Mouse (Mus musculus) hindbrain, embryonic 12.5 days (tissue): Measurements from ENCODE around the gene Hdac11. TPM values are rescaled to one million over a fixed set of nuclear protein-coding genes. Genes with fewer than 3 reads are reported as not detected.
"Not testable (repeated sequence)": the region's sequence is repeated elsewhere in the genome, so short reads cannot be mapped to it uniquely, and the experiment has no call there.

Experiments
- ATAC-seq: fragments of 200-750 bp; cut with Nextera tagmentation; 2 replicates; pipeline ENCODE4 v1.8.0; 2017; ENCODE audit warnings: moderate TSS enrichment; ENCODE audit not compliant: low FRiP score
- H3K27ac ChIP-seq: fragments of 300-500 bp; sonication (generic); 2 replicates; pipeline ENCODE4 v1.5.1; 2016; ENCODE audit warnings: mild to moderate bottlenecking
- H3K27me3 ChIP-seq: fragments of 300-500 bp; sonication (generic); 2 replicates; pipeline ENCODE4 v1.6.1; 2016; ENCODE audit warnings: mild to moderate bottlenecking
- H3K36me3 ChIP-seq: fragments of 300-500 bp; sonication (generic); 2 replicates; pipeline ENCODE4 v1.6.1; 2016; ENCODE audit warnings: mild to moderate bottlenecking
- H3K4me1 ChIP-seq: fragments of 300-500 bp; sonication (generic); 2 replicates; pipeline ENCODE4 v1.6.1; 2016
- H3K4me2 ChIP-seq: fragments of 300-500 bp; sonication (generic); replicated peaks from 2 replicates; pipeline ENCODE4 v1.6.1; 2016; ENCODE audit warnings: mild to moderate bottlenecking
- H3K4me3 ChIP-seq: fragments of 300-500 bp; sonication (generic); 2 replicates; pipeline ENCODE4 v1.5.1; 2016; ENCODE audit warnings: mild to moderate bottlenecking
- H3K9ac ChIP-seq: fragments of 300-500 bp; sonication (generic); 2 replicates; pipeline ENCODE4 v1.6.1; 2016; ENCODE audit warnings: mild to moderate bottlenecking, moderate library complexity
- H3K9me3 ChIP-seq: fragments of 300-500 bp; sonication (generic); replicated peaks from 2 replicates; pipeline ENCODE4 v1.6.1; 2016; ENCODE audit warnings: mild to moderate bottlenecking
- WGBS: fragments of 180-500 bp; shearing (Covaris S2); methylation state at CpG from one replicate; pipeline ENCODE4 v1.1.7; 2016; 5-methylcytosine and 5-hydroxymethylcytosine counted together
- polyA plus RNA-seq: library from polyadenylated mRNA; unstranded; fragments of >200 nt; fragmentation: Nextera tagmentation; extraction: Ambion mirVana; gene quantifications from 2 replicates; pipeline ENCODE4 v1.2.1, GENCODE M21; 2016

Gene Hdac11
- polyA plus RNA-seq, 1 experiment from 2014 or later, result 18.8 TPM

- Histone ChIP-seq H3K4me2 (no peak overlapping the region), H3K4me3 (no peak overlapping the region), H3K36me3 (no peaks in the 10 kb centered on the region), H3K27me3 (peaks cover 6% of the 10 kb centered on the region; the same call in 1 of the 2 replicates), H3K4me1 (no peaks in the 10 kb centered on the region), H3K27ac (no peak overlapping the region), H3K9ac (no peak overlapping the region), H3K9me3 (no peaks in the 10 kb centered on the region)
- no peak for ATAC-seq
- WGBS, result 67% methylated on average over 1 of the region's 1 CpGs
These were observed 36.5 kb downstream of the Hdac11 start for GRCm38 (mm10) chr6:91192851-91193545.

- H3K27ac ChIP-seq, result peak overlapping the region; percentile 13; the same call in 1 of the 2 replicates
These were observed 42.0 kb downstream of the Hdac11 start for GRCm38 (mm10) chr6:91198456-91198855.

GRCm38 (mm10) chr6:91200429-91201188, 44.1 kb downstream of the Hdac11 start:
- no peak overlapping the region for H3K4me3 ChIP-seq
- ATAC-seq, result peak; percentile 80

More at GRCm38 (mm10) chr6:91198456-91198855, 42.0 kb downstream of the Hdac11 start:
- WGBS, result 59% methylated on average over 2 of the region's 2 CpGs
- Histone ChIP-seq H3K9me3 (no peaks in the 10 kb centered on the region), H3K4me2 (no peak overlapping the region), H3K4me1 (peaks cover 26% of the 10 kb centered on the region), H3K27me3 (peaks cover 8% of the 10 kb centered on the region), H3K4me3 (no peak overlapping the region), H3K9ac (no peak overlapping the region), H3K36me3 (no peaks in the 10 kb centered on the region)
- peak; percentile 29; the same call in 1 of the 2 replicates for ATAC-seq

DNA sequence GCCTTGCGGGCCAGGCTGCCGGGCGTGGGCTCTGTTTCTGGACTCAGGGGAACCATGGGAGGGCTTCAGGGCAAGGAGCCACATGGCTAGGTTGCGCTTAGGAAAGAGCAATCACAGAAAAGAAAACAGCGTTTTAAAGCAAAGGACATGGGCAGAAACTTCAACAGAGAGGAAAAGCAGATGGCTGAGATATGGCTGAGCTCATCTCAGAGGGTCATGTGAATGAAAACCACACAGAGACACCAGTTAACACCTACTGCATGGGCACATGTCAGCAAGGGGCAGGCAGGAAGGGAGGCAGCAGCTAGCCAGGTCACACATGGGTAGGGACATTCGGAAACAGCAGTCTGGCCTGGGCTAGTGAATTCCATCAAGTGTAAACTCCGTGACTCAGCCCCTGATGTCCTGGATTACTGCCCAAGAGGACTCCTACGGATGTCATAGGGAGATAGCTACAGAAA, 45.4 kb downstream of the Hdac11 start:
- Histone ChIP-seq H3K27ac (peak overlapping the region; percentile 80; the same call in 1 of the 2 replicates), H3K27me3 (peaks cover 8% of the 10 kb centered on the region), H3K4me2 (no peak overlapping the region), H3K4me3 (no peak overlapping the region), H3K9me3 (no peaks in the 10 kb centered on the region), H3K4me1 (peaks cover 31% of the 10 kb centered on the region), H3K36me3 (no peaks in the 10 kb centered on the region), H3K9ac (no peak overlapping the region)
- WGBS, result 73% methylated on average over 8 of the region's 8 CpGs
- ATAC-seq, result no peak

More at GRCm38 (mm10) chr6:91200429-91201188, 44.1 kb downstream of the Hdac11 start:
- Histone ChIP-seq H3K9ac (no peak overlapping the region), H3K9me3 (no peaks in the 10 kb centered on the region), H3K4me2 (no peak overlapping the region), H3K27ac (peak overlapping the region; percentile 80), H3K27me3 (peaks cover 8% of the 10 kb centered on the region), H3K36me3 (no peaks in the 10 kb centered on the region), H3K4me1 (peaks cover 31% of the 10 kb centered on the region)
- WGBS, result 28% methylated on average over 8 of the region's 8 CpGs

DNA sequence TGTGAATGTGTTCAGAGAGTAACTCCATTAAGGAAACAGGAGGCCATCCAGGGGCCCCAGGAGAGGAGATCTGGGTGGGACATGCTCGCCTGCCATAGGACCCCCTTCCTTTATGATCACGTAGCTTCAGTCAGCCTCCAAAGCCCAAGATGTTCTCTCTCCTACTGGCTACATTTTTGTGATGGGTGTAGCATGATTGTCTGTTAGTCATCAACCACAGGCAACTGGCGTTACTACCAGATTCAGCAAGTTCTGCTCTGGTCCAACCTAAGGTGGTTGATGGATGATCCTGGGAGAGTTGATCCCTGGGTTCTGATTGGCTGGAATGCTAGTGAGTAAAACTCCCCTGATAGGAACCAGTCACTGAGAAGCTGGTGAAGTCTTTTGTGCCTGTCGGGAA, 46.1 kb downstream of the Hdac11 start:
- H3K9ac ChIP-seq, result no peak overlapping the region
- peaks cover 7% of the 10 kb centered on the region for H3K27me3 ChIP-seq
- H3K27ac ChIP-seq, result no peak overlapping the region
- H3K9me3 ChIP-seq, result no peaks in the 10 kb centered on the region
- no peak overlapping the region for H3K4me2 ChIP-seq
- no peaks in the 10 kb centered on the region for H3K36me3 ChIP-seq
- no peak for ATAC-seq
- peaks cover 33% of the 10 kb centered on the region for H3K4me1 ChIP-seq
- H3K4me3 ChIP-seq, result no peak overlapping the region
- WGBS, result 89% methylated on average over 4 of the region's 4 CpGs

- Histone ChIP-seq H3K4me1 (peaks cover 34% of the 10 kb centered on the region), H3K9me3 (no peaks in the 10 kb centered on the region), H3K36me3 (no peaks in the 10 kb centered on the region), H3K9ac (no peak overlapping the region), H3K27ac (no peak overlapping the region), H3K4me3 (no peak overlapping the region), H3K4me2 (no peak overlapping the region), H3K27me3 (no peaks in the 10 kb centered on the region)
- ATAC-seq, result no peak
- 70% methylated on average over 3 of the region's 3 CpGs for WGBS
These were observed 48.9 kb downstream of the Hdac11 start for GRCm38 (mm10) chr6:91205346-91205745.

- no peaks in the 10 kb centered on the region for H3K36me3 ChIP-seq
- no peak overlapping the region for H3K27ac ChIP-seq
- no peak overlapping the region for H3K4me3 ChIP-seq
- no peak overlapping the region for H3K9ac ChIP-seq
- WGBS, result 80% methylated on average over 5 of the region's 5 CpGs
- no peaks in the 10 kb centered on the region for H3K9me3 ChIP-seq
- H3K4me2 ChIP-seq, result no peak overlapping the region
- no peak for ATAC-seq
- no peaks in the 10 kb centered on the region for H3K27me3 ChIP-seq
- peaks cover 30% of the 10 kb centered on the region for H3K4me1 ChIP-seq
These were observed 49.3 kb downstream of the Hdac11 start for GRCm38 (mm10) chr6:91205791-91206190.

DNA sequence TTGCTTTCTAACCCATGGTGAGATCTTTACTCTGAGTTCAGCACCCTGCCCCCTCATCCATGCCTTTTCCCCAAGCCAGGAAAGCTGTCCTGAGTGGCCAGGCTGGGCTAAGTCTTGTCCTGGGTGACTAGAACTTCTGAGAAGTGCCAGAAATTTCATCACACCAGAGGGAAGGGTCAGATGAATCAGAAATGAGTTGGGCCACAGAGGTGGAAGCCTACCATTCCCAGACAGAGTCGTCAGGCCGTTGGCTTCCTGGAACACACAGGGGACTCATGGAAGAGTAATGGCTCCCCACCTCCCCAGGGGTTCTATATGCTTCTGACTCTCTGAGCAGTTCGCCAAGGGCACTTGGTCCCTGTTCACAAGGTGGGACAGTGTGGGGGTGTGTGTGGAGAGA, 51.0 kb downstream of the Hdac11 start:
- no peak for ATAC-seq
- H3K36me3 ChIP-seq, result no peaks in the 10 kb centered on the region

DNA sequence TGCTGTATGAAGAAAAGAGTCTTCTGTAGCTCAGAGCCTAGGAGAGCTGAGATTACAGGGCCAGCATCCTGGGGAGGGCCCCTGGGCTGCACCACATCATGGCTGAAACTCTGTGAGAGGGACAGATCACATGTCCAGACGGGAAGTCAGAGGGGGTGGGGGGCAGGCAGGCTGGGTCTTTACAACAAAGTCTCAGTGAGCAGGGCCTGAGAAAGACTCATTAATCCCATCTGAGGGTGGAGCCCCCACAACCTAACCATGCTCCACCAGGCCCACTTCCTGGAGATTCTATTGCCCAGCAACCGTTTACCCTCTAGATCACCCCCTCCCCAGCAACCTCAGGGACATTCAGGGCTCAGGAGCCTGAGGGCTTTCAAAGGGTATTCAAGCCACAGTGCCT, 53.3 kb downstream of the Hdac11 start:
- ATAC-seq, result no peak; the same call in 1 of the 2 replicates
- peaks cover 13% of the 10 kb centered on the region for H3K27me3 ChIP-seq
- no peak overlapping the region for H3K4me2 ChIP-seq
- peaks cover 27% of the 10 kb centered on the region for H3K4me1 ChIP-seq
- no peaks in the 10 kb centered on the region for H3K36me3 ChIP-seq
- no peaks in the 10 kb centered on the region for H3K9me3 ChIP-seq
- H3K4me3 ChIP-seq, result no peak overlapping the region
- peak overlapping the region; percentile 46; the same call in 1 of the 2 replicates for H3K27ac ChIP-seq
- WGBS, result 5% methylated on average over 2 of the region's 2 CpGs
- H3K9ac ChIP-seq, result no peak overlapping the region

More for the DNA sequence above, 51.0 kb downstream of the Hdac11 start:
- H3K4me1 ChIP-seq, result peaks cover 20% of the 10 kb centered on the region
- no peak overlapping the region for H3K9ac ChIP-seq
- no peak overlapping the region for H3K27ac ChIP-seq
- 50% methylated on average over 3 of the region's 3 CpGs for WGBS
- H3K27me3 ChIP-seq, result 0 out of 2 replicates have a peak, but pooled peaks cover 4% of the 10 kb centered on the region
- H3K4me3 ChIP-seq, result no peak overlapping the region
- H3K9me3 ChIP-seq, result no peaks in the 10 kb centered on the region
- H3K4me2 ChIP-seq, result no peak overlapping the region

- 70% methylated on average over 3 of the region's 3 CpGs for WGBS
- no peak overlapping the region for H3K4me2 ChIP-seq
- peaks cover 22% of the 10 kb centered on the region for H3K4me1 ChIP-seq
- ATAC-seq, result no peak
- no peaks in the 10 kb centered on the region for H3K9me3 ChIP-seq
- no peak overlapping the region for H3K4me3 ChIP-seq
- no peak overlapping the region for H3K27ac ChIP-seq
- H3K9ac ChIP-seq, result no peak overlapping the region
- H3K36me3 ChIP-seq, result no peaks in the 10 kb centered on the region
- H3K27me3 ChIP-seq, result peaks cover 13% of the 10 kb centered on the region
These were observed 54.4 kb downstream of the Hdac11 start for GRCm38 (mm10) chr6:91210852-91211251.

- not testable (repeated sequence) for H3K27ac ChIP-seq, H3K9me3 ChIP-seq, H3K36me3 ChIP-seq
- Histone ChIP-seq H3K27me3 (peaks cover 13% of the 10 kb centered on the region), H3K4me1 (peaks cover 26% of the 10 kb centered on the region), H3K4me3 (peak within 1 kb of the TSS; percentile 34), H3K9ac (peak within 1 kb of the TSS; percentile 52), H3K4me2 (peak within 1 kb of the TSS; percentile 55)
- ATAC-seq, result peak; percentile 47
These were observed 55.7 kb downstream of the Hdac11 start, which contains the start of gene Fbln2 for GRCm38 (mm10) chr6:91212155-91212554. Gene Fbln2 (plus strand): TSS chr6:91212455.

DNA sequence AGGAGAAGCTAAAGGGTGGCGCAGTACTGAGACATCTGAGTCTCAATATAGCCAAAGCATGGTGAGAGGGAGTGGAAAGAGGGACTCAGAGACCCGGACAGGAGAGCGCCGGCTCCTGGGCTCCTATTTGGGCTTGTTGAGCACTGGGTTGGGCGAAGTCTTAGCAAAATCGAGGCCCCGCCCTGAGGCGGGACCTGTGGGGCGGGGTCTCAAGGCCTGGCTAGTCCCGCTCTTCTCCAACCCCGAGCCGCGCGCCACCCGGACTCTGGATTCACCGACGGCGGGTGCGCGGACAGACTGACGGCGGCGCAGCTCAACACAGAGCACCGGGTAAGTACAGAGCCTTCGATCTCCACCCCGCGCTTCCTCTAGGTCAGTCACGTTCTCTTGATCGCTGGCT, 56.1 kb downstream of the Hdac11 start:
- H3K9me3 ChIP-seq, result no peaks in the 10 kb centered on the region
- WGBS, result under 1% methylated on average over 29 of the region's 29 CpGs
- peak overlapping the region; percentile 52; the same call in 1 of the 2 replicates for H3K9ac ChIP-seq
- H3K27me3 ChIP-seq, result peaks cover 13% of the 10 kb centered on the region
- H3K4me2 ChIP-seq, result peak overlapping the region; percentile 55
- peak; percentile 58 for ATAC-seq
- H3K36me3 ChIP-seq, result no peaks in the 10 kb centered on the region
- H3K27ac ChIP-seq, result no peak overlapping the region
- peaks cover 24% of the 10 kb centered on the region for H3K4me1 ChIP-seq
- peak overlapping the region; percentile 34 for H3K4me3 ChIP-seq
